Mouse (Mus musculus) testis, adult 2 months (tissue): ENCODE results near the gene Usp7.

ENCODE experiments used
- CTCF ChIP-seq: fragments of 200-500 bp; IDR thresholded peaks from 2 replicates; pipeline ENCODE4 v1.5.1; 2012; ENCODE audit warnings: low read depth, mild to moderate bottlenecking, inconsistent platforms, low read length, moderate library complexity; ENCODE audit not compliant: control insufficient read depth, insufficient read depth, insufficient replicate concordance
- POLR2A ChIP-seq: fragments of 200-500 bp; IDR thresholded peaks from 2 replicates; pipeline ENCODE4 v1.6.1; 2012; ENCODE audit warnings: low read depth, mild to moderate bottlenecking, inconsistent platforms, low read length, moderate library complexity; ENCODE audit not compliant: control insufficient read depth

GRCm38 (mm10) chr16:8761005-8761404 is 31.1 kb downstream of the Usp7 start:
- no peak for TF ChIP-seq POLR2A
- TF ChIP-seq CTCF = no peak
